Mouse (Mus musculus) bone marrow macrophage, adult 2 months (primary cell): ENCODE results near the gene 1110065P20Rik. TPM values are rescaled to one million over a fixed set of nuclear protein-coding genes. Genes with fewer than 3 reads are reported as not detected.

ENCODE experiments used
- H3K27ac ChIP-seq: 2 replicates; pipeline ENCODE4 v1.5.1; 2012; ENCODE audit warnings: low read depth, low read length; ENCODE audit not compliant: insufficient read depth
- H3K4me1 ChIP-seq: 2 replicates; pipeline ENCODE4 v1.6.1; 2012; ENCODE audit warnings: low read length; ENCODE audit not compliant: control insufficient read depth, insufficient read depth
- H3K4me3 ChIP-seq: 2 replicates; pipeline ENCODE4 v1.5.1; 2012; ENCODE audit warnings: mild to moderate bottlenecking, low read length, moderate library complexity; ENCODE audit not compliant: insufficient read depth
- CTCF ChIP-seq: IDR thresholded peaks from 2 replicates; pipeline ENCODE4 v1.5.1; 2012; ENCODE audit warnings: low read depth, mild to moderate bottlenecking, low read length, moderate library complexity
- POLR2A ChIP-seq: IDR thresholded peaks from 2 replicates; pipeline ENCODE4 v1.6.1; 2012; ENCODE audit warnings: mild to moderate bottlenecking, low read depth, low read length, borderline replicate concordance
- polyA plus RNA-seq: library from polyadenylated mRNA; stranded (reverse); fragments of >200 nt; gene quantifications from 2 replicates; pipeline ENCODE4 v1.2.4, GENCODE M21; 2012; ENCODE audit not compliant: missing spikeins, insufficient read depth, insufficient read length

1110065P20Rik gene
- polyA plus RNA-seq, 1 experiment, result 7.6 TPM

DNA sequence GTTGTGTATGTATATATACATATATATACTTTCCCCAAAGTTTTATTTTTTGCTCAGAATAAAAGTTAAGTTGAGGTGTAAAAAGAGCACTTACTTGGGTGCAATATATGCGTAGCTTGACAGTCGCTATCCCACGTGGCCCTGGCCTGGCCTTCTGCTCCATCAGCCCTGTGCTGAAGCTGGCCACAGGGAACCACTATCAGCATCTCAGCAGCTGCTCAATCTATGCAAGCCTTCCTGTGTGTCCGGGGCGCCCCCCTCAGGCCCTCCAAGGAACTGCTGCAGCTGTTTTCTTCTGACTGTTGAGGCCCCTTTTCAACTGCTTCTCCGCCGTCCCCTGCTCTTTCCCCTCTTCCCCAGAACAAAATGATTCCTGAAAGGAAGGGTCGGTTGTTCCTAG lies 3.4 kb downstream of the 1110065P20Rik start:
- no peak overlapping the region for H3K4me3 ChIP-seq
- H3K4me1 ChIP-seq, result peaks cover 12% of the 10 kb centered on the region
- H3K27ac ChIP-seq, result no peak overlapping the region
- TF ChIP-seq POLR2A (no peak), CTCF (peak; percentile 84)

DNA sequence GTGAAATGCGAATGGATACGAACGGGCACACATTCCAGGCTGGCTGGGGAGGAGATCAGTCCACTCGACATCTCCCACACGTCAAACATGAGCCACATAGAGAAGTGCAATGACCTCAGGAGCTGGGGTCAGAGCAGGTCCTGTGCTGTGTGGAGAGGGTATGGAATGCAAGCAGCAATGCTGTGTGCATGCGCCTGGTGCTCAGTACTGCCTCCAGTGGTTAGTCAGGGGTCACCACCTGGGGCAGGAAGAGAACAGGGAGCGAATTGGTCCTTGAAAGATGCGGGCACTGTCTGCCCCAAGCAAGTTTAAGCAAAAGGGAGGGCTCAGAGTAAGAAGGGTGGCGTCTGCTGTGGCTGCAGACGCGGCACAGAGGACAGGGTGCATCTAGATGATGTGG lies 7.5 kb downstream of the 1110065P20Rik start:
- H3K4me3 ChIP-seq, result no peak overlapping the region
- TF ChIP-seq POLR2A, result no peak
- TF ChIP-seq CTCF, result 0 out of 2 replicates have a peak, but pooled peaks have one; percentile 21

DNA sequence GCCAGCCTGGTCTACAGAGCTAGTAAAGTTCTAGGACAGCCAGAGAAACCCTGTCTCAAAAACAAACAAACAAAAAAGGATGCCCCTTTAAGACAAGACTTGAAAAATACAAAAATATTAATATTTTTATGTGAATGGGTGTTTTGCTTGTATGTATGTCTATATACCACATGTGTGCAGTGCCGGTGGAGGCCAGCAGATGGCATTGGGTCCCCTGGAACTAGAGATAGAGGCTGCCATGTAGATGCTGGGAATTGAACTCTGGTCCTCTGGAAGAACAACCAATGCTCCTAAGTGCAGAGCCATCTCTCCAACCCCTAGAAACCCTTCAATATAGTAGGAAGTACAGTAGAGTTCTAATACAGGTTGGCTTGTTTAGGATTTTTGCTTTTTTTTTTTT lies 10.0 kb downstream of the 1110065P20Rik start:
- Histone ChIP-seq H3K27ac (no peak overlapping the region), H3K4me1 (no peaks in the 10 kb centered on the region), H3K4me3 (no peak overlapping the region)
- no peak for TF ChIP-seq POLR2A
- no peak for TF ChIP-seq CTCF

More for the DNA sequence above, 7.5 kb downstream of the 1110065P20Rik start:
- no peaks in the 10 kb centered on the region for H3K4me1 ChIP-seq
- no peak overlapping the region for H3K27ac ChIP-seq

DNA sequence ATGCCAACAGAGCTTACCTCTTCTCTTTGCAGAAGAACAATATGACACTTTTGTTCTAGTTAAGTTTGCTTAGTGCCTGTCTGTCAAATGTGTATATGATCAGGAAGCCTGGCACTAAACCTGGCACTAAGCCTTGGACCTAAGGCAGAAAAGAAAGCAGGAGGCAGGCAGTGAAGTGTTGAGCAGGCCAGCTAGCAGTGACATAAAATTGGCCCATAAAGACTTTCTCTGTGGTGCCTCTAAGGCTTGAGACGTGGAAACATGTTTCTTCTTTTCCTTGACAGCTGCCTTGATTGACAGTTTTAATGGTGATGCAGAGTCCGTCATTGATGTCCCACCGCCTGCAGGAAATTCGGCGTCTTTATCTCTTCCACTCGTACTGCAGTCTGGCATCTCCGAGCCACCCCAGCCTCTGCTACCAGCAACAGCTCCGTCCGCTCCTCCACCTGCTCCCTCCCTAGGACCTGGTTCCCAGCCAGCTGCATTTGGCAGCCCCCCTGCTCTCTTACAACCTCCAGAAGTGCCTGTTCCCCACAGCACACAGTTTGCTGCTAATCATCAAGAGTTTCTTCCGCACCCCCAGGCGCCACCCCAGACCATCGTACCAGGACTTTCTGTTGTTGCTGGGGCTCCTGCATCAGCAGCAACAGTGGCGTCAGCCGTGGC lies 12.8 kb downstream of the 1110065P20Rik start:
- TF ChIP-seq CTCF (no peak), POLR2A (no peak)
- Histone ChIP-seq H3K27ac (no peak overlapping the region), H3K4me1 (no peaks in the 10 kb centered on the region), H3K4me3 (no peak overlapping the region)

DNA sequence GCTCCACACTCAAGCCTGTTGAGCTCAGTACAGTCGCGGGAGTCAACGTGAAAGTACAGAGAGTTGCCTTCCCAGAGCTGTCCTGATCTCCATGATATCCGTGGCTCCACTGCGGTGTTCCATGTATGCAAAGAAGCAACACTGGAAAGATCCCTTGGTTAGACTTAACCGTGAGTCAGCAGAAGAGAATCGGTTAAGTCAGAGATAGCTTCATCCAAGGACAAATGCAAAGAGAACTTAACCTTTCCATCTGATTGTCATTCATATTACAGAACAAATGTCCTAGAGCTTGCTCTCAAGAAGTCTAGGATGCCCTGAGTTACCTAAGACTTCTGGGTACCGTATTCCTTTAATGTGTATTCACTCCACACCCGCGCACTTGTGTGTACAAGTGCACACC lies 18.2 kb downstream of the 1110065P20Rik start:
- Histone ChIP-seq H3K4me3 (no peak overlapping the region), H3K27ac (no peak overlapping the region), H3K4me1 (no peaks in the 10 kb centered on the region)
- TF ChIP-seq CTCF (no peak), POLR2A (no peak)

DNA sequence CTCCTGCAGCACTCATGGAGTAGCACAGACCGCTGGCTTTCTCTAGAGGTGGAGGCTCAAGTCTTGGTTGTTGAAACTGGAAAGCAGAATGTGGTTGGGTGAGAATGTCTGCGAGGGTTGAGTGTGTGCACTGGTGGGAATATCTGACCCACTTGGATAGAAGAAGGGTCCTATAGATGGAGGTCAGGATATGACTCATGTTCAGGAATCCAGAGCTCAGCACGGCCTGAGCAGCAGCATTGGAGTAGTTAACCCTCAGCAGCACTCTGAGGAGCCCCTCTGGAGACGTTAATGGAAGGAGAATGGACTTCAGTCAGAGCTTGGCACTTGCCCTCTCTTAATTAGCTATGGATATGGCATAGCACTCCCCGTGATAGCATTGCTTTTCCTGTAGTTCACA lies 21.3 kb downstream of the 1110065P20Rik start:
- no peak for TF ChIP-seq POLR2A
- no peak for TF ChIP-seq CTCF
- no peak overlapping the region for H3K27ac ChIP-seq
- H3K4me3 ChIP-seq, result no peak overlapping the region
- H3K4me1 ChIP-seq, result no peaks in the 10 kb centered on the region

DNA sequence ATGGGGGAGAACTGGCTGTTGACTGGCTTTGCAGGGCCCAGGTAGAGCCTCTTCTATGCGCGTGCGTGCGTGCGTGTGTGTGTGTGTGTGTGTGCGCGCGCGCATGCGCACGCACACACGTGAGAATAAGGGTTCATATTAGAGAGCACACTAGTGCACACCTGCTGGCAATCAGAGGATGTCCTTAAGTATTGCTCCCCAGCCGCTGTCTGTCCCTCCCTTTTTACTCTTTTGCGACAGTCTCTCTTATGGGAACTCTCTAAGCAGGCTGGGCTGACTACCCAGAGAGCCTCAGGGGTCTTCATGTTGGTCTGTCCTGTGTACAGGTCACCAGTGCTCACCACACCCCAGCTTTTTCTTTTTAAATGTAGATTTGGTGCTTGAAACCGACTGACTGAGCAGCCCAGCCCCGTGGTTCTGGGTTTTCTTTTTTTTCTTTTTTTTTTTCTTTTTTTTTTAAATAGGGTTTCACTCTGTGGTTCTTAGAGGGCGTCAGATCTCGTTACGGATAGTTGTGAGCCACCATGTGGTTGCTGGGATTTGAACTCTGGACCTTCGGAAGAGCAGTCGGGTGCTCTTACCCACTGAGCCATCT lies 25.5 kb downstream of the 1110065P20Rik start:
- TF ChIP-seq POLR2A (no peak), CTCF (no peak)
- Histone ChIP-seq H3K27ac (no peak overlapping the region), H3K4me1 (no peaks in the 10 kb centered on the region), H3K4me3 (no peak overlapping the region)

DNA sequence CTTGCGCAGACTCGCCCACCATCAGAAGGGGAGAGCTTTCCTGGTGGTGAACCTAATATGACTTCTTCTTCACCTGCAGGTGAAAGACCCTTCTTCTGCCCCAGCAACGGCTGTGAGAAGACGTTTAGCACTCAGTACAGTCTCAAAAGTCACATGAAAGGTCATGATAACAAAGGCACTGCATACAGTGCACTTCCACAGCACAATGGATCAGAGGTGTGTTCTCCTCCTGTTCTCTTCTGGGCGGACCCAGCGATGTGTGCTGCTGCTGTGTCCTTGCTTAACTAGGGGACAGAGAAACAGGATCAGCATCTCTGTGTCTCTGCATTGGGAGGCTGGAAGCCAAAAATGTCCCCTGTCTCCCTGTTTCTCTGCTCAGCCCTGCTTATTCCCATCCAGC lies 26.0 kb downstream of the 1110065P20Rik start:
- H3K27ac ChIP-seq, result no peak overlapping the region
- H3K4me1 ChIP-seq, result no peaks in the 10 kb centered on the region
- H3K4me3 ChIP-seq, result no peak overlapping the region
- no peak for TF ChIP-seq POLR2A
- no peak for TF ChIP-seq CTCF

DNA sequence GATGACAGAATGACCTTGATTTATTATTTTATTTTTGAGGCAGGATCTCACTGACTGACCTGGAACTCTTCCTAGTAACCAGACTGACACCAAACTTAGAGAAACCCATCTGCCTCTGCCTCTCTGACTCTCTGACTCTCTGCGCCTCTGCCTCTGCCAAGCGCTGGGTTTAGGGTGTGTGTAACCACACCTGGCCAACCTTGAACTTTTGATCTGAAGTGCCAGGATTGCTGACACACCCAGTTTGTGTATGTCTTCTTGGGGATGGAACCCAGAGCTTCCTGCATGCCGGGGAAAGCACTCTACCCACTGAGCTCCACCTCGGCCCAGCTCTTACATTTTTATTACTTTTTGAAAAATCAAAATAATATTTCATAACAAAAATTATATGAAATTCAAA lies 32.2 kb downstream of the 1110065P20Rik start:
- H3K4me3 ChIP-seq, result no peak overlapping the region
- TF ChIP-seq CTCF, result no peak
- no peak for TF ChIP-seq POLR2A
- H3K4me1 ChIP-seq, result peaks cover 4% of the 10 kb centered on the region; the same call in 1 of the 2 replicates
- no peak overlapping the region for H3K27ac ChIP-seq

DNA sequence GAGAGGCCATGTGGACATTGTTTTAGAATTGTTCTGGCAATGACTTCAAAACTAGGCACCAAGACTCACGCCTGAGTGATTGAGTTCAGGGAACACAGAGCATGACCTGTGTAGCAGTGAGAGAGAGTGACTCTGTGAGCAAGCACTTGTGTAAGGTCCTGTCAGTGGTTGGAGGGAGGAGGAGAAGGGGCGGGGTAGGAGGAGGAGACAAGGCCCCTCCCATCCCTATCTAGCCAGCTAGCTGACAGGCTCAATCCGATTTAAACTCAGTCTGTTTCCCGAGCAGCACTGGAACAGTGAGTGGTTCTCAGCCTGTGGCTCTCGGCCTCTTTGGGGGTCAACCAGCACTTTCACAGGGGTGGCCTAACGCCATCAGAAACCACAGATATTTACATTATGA lies 33.2 kb downstream of the 1110065P20Rik start:
- TF ChIP-seq CTCF, result no peak
- no peak for TF ChIP-seq POLR2A
- Histone ChIP-seq H3K27ac (no peak overlapping the region), H3K4me1 (peaks cover 11% of the 10 kb centered on the region), H3K4me3 (no peak overlapping the region)
